Mouse (Mus musculus): ENCODE measurements around the gene Sugp2. TPM values are rescaled to one million over a fixed set of nuclear protein-coding genes. Genes with fewer than 3 reads are reported as not detected.

The Sugp2 gene
- polyA plus RNA-seq, 1 experiment from 2014 or later = 28.1 TPM

- Histone ChIP-seq H3K9ac (ENCODE audit: low read length) (no peak overlapping the region), H3K4me2 (ENCODE audit: low read length) (no peak overlapping the region), H3K4me3 (ENCODE audit: low read depth, low read length) (no peak overlapping the region), H3K27me3 (replicated peaks; ENCODE audit: control insufficient read depth, insufficient read depth, low read length) (no peaks in the 10 kb centered on the region), H3K36me3 (ENCODE audit: control insufficient read depth, insufficient read depth, low read length) (peaks cover 55% of the 10 kb centered on the region), H3K4me1 (replicated peaks; ENCODE audit: control insufficient read depth, insufficient read depth, low read length) (0 out of 2 replicates have a peak, but pooled peaks cover 5% of the 10 kb centered on the region), H3K9me3 (ENCODE audit: control insufficient read depth, low read length) (no peaks in the 10 kb centered on the region), H3K27ac (ENCODE audit: low read depth) (no peak overlapping the region)
- 85% methylated on average over 4 of the region's 4 CpGs for WGBS
- no peak for DNase-seq (ENCODE audit: low spot score)
- no peak for ATAC-seq (replicated peaks; ENCODE audit: low FRiP score, low TSS enrichment, low read depth)
Measured at GRCm38 (mm10) chr8:70227997-70228396, 6.0 kb upstream of the Sugp2 start.

GRCm38 (mm10) chr8:70230837-70231236, 3.2 kb upstream of the Sugp2 start:
- Histone ChIP-seq H3K4me1 (replicated peaks; ENCODE audit: control insufficient read depth, insufficient read depth, low read length) (peaks cover 18% of the 10 kb centered on the region), H3K9me3 (ENCODE audit: control insufficient read depth, low read length) (no peaks in the 10 kb centered on the region), H3K36me3 (ENCODE audit: control insufficient read depth, insufficient read depth, low read length) (peaks cover 34% of the 10 kb centered on the region), H3K4me3 (ENCODE audit: low read depth, low read length) (no peak overlapping the region), H3K27ac (ENCODE audit: low read depth) (no peak overlapping the region), H3K4me2 (ENCODE audit: low read length) (no peak overlapping the region), H3K27me3 (replicated peaks; ENCODE audit: control insufficient read depth, insufficient read depth, low read length) (no peaks in the 10 kb centered on the region), H3K9ac (ENCODE audit: low read length) (no peak overlapping the region)
- 93% methylated on average over 9 of the region's 9 CpGs for WGBS
- no peak for DNase-seq (ENCODE audit: low spot score)
- ATAC-seq (replicated peaks; ENCODE audit: low FRiP score, low TSS enrichment, low read depth) = no peak

GRCm38 (mm10) chr8:70233606-70234005, 420 bp upstream of the Sugp2 start:
- H3K9ac ChIP-seq (ENCODE audit: low read length) = peak overlapping the region; percentile 83; the same call in 1 of the 2 replicates
- no peak overlapping the region for H3K27ac ChIP-seq (ENCODE audit: low read depth)
- no peaks in the 10 kb centered on the region for H3K9me3 ChIP-seq (ENCODE audit: control insufficient read depth, low read length)
- peaks cover 47% of the 10 kb centered on the region for H3K36me3 ChIP-seq (ENCODE audit: control insufficient read depth, insufficient read depth, low read length)
- ATAC-seq (replicated peaks; ENCODE audit: low FRiP score, low TSS enrichment, low read depth) (peak; percentile 28), DNase-seq (ENCODE audit: low spot score) (no peak)
- H3K4me2 ChIP-seq (ENCODE audit: low read length) = peak overlapping the region; percentile 90
- H3K4me3 ChIP-seq (ENCODE audit: low read depth, low read length) = peak overlapping the region; percentile 87
- no peaks in the 10 kb centered on the region for H3K27me3 ChIP-seq (replicated peaks; ENCODE audit: control insufficient read depth, insufficient read depth, low read length)
- H3K4me1 ChIP-seq (replicated peaks; ENCODE audit: control insufficient read depth, insufficient read depth, low read length) = peaks cover 19% of the 10 kb centered on the region
- WGBS = 8% methylated on average over 13 of the region's 13 CpGs

DNA sequence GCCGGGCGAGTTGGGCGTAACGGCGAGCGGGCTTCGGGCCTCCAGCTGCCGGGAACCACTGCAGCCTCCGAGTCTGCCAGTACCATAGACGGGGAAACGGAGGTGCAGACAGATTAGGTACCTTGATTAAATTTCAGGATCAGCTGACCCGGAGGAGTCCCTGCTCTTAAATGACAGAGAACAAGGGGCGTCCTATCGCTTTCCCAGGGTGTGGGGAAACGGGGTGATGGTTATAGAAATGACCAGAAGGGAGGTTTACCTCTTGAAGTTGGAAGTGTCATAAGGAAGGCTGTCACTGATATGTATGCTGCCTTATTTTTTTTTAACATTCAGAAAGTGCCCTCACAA, 729 bp downstream of the Sugp2 start:
- Histone ChIP-seq H3K4me1 (replicated peaks; ENCODE audit: control insufficient read depth, insufficient read depth, low read length) (peaks cover 19% of the 10 kb centered on the region), H3K4me2 (ENCODE audit: low read length) (peak overlapping the region; percentile 84), H3K9me3 (ENCODE audit: control insufficient read depth, low read length) (no peaks in the 10 kb centered on the region), H3K27me3 (replicated peaks; ENCODE audit: control insufficient read depth, insufficient read depth, low read length) (no peaks in the 10 kb centered on the region), H3K36me3 (ENCODE audit: control insufficient read depth, insufficient read depth, low read length) (peaks cover 46% of the 10 kb centered on the region), H3K27ac (ENCODE audit: low read depth) (peak overlapping the region; percentile 95), H3K9ac (ENCODE audit: low read length) (peak overlapping the region; percentile 83), H3K4me3 (ENCODE audit: low read depth, low read length) (peak overlapping the region; percentile 87)
- no peak for DNase-seq (ENCODE audit: low spot score)
- no peak for ATAC-seq (replicated peaks; ENCODE audit: low FRiP score, low TSS enrichment, low read depth)
- WGBS = under 1% methylated on average over 15 of the region's 15 CpGs

- Histone ChIP-seq H3K9me3 (ENCODE audit: control insufficient read depth, low read length) (no peaks in the 10 kb centered on the region), H3K27me3 (replicated peaks; ENCODE audit: control insufficient read depth, insufficient read depth, low read length) (no peaks in the 10 kb centered on the region), H3K4me2 (ENCODE audit: low read length) (no peak overlapping the region), H3K9ac (ENCODE audit: low read length) (no peak overlapping the region), H3K4me3 (ENCODE audit: low read depth, low read length) (no peak overlapping the region), H3K27ac (ENCODE audit: low read depth) (no peak overlapping the region), H3K4me1 (replicated peaks; ENCODE audit: control insufficient read depth, insufficient read depth, low read length) (peaks cover 16% of the 10 kb centered on the region), H3K36me3 (ENCODE audit: control insufficient read depth, insufficient read depth, low read length) (peaks cover 63% of the 10 kb centered on the region)
- ATAC-seq (replicated peaks; ENCODE audit: low FRiP score, low TSS enrichment, low read depth) = no peak
- 94% methylated on average over 2 of the region's 2 CpGs for WGBS
- no peak for DNase-seq (ENCODE audit: low spot score)
Measured at GRCm38 (mm10) chr8:70237842-70238241, 3.8 kb downstream of the Sugp2 start.

GRCm38 (mm10) chr8:70240642-70241041, 6.6 kb downstream of the Sugp2 start:
- no peak for DNase-seq (ENCODE audit: low spot score)
- Histone ChIP-seq H3K4me3 (ENCODE audit: low read depth, low read length) (no peak overlapping the region), H3K4me2 (ENCODE audit: low read length) (no peak overlapping the region), H3K36me3 (ENCODE audit: control insufficient read depth, insufficient read depth, low read length) (peaks cover 84% of the 10 kb centered on the region), H3K27me3 (replicated peaks; ENCODE audit: control insufficient read depth, insufficient read depth, low read length) (no peaks in the 10 kb centered on the region), H3K4me1 (replicated peaks; ENCODE audit: control insufficient read depth, insufficient read depth, low read length) (peaks cover 3% of the 10 kb centered on the region), H3K9me3 (ENCODE audit: control insufficient read depth, low read length) (no peaks in the 10 kb centered on the region), H3K9ac (ENCODE audit: low read length) (no peak overlapping the region), H3K27ac (ENCODE audit: low read depth) (no peak overlapping the region)
- WGBS = 85% methylated on average over 5 of the region's 5 CpGs
- ATAC-seq (replicated peaks; ENCODE audit: low FRiP score, low TSS enrichment, low read depth) = no peak

GRCm38 (mm10) chr8:70246622-70247021, 12.6 kb downstream of the Sugp2 start:
- no peak for ATAC-seq (replicated peaks; ENCODE audit: low FRiP score, low TSS enrichment, low read depth)
- H3K27me3 ChIP-seq (replicated peaks; ENCODE audit: control insufficient read depth, insufficient read depth, low read length) = no peaks in the 10 kb centered on the region
- H3K27ac ChIP-seq (ENCODE audit: low read depth) = no peak overlapping the region
- H3K4me2 ChIP-seq (ENCODE audit: low read length) = no peak overlapping the region
- H3K36me3 ChIP-seq (ENCODE audit: control insufficient read depth, insufficient read depth, low read length) = peaks cover 90% of the 10 kb centered on the region
- no peak overlapping the region for H3K4me3 ChIP-seq (ENCODE audit: low read depth, low read length)
- DNase-seq (ENCODE audit: low spot score) = no peak
- no peaks in the 10 kb centered on the region for H3K9me3 ChIP-seq (ENCODE audit: control insufficient read depth, low read length)
- H3K9ac ChIP-seq (ENCODE audit: low read length) = no peak overlapping the region
- H3K4me1 ChIP-seq (replicated peaks; ENCODE audit: control insufficient read depth, insufficient read depth, low read length) = no peaks in the 10 kb centered on the region
- 88% methylated on average over 6 of the region's 6 CpGs for WGBS

GRCm38 (mm10) chr8:70247841-70248240, 13.8 kb downstream of the Sugp2 start:
- Histone ChIP-seq H3K27ac (ENCODE audit: low read depth) (no peak overlapping the region), H3K9me3 (ENCODE audit: control insufficient read depth, low read length) (no peaks in the 10 kb centered on the region), H3K4me3 (ENCODE audit: low read depth, low read length) (no peak overlapping the region), H3K4me2 (ENCODE audit: low read length) (no peak overlapping the region), H3K9ac (ENCODE audit: low read length) (no peak overlapping the region), H3K36me3 (ENCODE audit: control insufficient read depth, insufficient read depth, low read length) (peaks cover 90% of the 10 kb centered on the region), H3K4me1 (replicated peaks; ENCODE audit: control insufficient read depth, insufficient read depth, low read length) (no peaks in the 10 kb centered on the region), H3K27me3 (replicated peaks; ENCODE audit: control insufficient read depth, insufficient read depth, low read length) (no peaks in the 10 kb centered on the region)
- ATAC-seq (replicated peaks; ENCODE audit: low FRiP score, low TSS enrichment, low read depth) (no peak), DNase-seq (ENCODE audit: low spot score) (no peak)
- 91% methylated on average over 3 of the region's 3 CpGs for WGBS

GRCm38 (mm10) chr8:70254628-70255027, 20.6 kb downstream of the Sugp2 start:
- Histone ChIP-seq H3K9me3 (ENCODE audit: control insufficient read depth, low read length) (no peaks in the 10 kb centered on the region), H3K4me2 (ENCODE audit: low read length) (no peak overlapping the region), H3K27me3 (replicated peaks; ENCODE audit: control insufficient read depth, insufficient read depth, low read length) (no peaks in the 10 kb centered on the region), H3K4me3 (ENCODE audit: low read depth, low read length) (no peak overlapping the region), H3K36me3 (ENCODE audit: control insufficient read depth, insufficient read depth, low read length) (peaks cover 100% of the 10 kb centered on the region), H3K27ac (ENCODE audit: low read depth) (no peak overlapping the region), H3K9ac (ENCODE audit: low read length) (no peak overlapping the region), H3K4me1 (replicated peaks; ENCODE audit: control insufficient read depth, insufficient read depth, low read length) (no peaks in the 10 kb centered on the region)
- ATAC-seq (replicated peaks; ENCODE audit: low FRiP score, low TSS enrichment, low read depth) (no peak), DNase-seq (ENCODE audit: low spot score) (no peak)
- 68% methylated on average over 1 of the region's 1 CpGs for WGBS

Measured in intestine, embryonic 14.5 days (tissue).